Mouse (Mus musculus): Measurements from ENCODE around the gene Rab5c.

DNA sequence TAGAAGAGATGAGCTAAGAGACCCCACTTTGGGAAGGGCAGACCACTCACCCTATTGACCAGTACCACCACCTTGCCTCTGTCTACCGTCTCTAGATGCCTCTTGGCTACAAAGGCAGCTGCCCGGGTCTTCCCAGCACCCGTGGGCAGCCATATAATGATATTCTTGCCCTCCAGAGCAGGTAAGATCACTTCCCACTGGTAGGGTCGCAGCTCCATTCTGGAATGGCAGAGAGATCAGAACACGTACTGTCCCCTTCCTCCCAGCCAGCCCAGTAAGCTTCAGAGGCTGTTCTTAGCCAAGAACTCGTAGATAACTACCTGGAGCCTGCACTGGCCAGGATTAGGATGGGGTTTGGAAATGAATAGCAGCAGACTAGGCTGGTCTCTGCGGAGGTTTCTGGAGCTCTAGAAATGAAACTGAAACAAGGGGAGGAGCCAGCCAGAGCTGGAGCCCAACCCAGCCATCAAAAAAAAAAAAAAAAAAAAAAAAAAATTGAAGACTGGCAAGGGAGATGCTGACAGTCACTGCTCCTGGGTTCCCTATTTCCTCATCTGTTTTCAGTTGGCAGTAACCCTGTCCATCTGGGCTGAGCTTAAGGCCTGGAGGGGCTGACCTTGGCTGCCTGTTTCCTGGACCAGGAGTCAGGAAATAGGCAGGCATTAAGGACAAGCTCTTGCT lies 34.0 kb downstream of the Rab5c start, which contains the start of gene Dhx58:
- no peak for TF ChIP-seq CTCF (IDR thresholded peaks at IDR 0.05; ENCODE audit: low read depth)
- TF ChIP-seq EP300 (IDR thresholded peaks at IDR 0.05; ENCODE audit: low read depth): no peak
